Mouse (Mus musculus) frontal cortex, adult (tissue): ENCODE measurements around the gene Rpa2.
"Not testable (repeated sequence)": the region's sequence is repeated elsewhere in the genome, so short reads cannot be mapped to it uniquely, and the experiment has no call there.

Source experiments
- ATAC-seq: cut with Nextera tagmentation; 2 replicates; pipeline ENCODE4 v1.9.2; 2017; ENCODE audit warnings: mild to moderate bottlenecking, moderate library complexity, mixed read lengths; ENCODE audit not compliant: low TSS enrichment

The Rpa2 gene

DNA sequence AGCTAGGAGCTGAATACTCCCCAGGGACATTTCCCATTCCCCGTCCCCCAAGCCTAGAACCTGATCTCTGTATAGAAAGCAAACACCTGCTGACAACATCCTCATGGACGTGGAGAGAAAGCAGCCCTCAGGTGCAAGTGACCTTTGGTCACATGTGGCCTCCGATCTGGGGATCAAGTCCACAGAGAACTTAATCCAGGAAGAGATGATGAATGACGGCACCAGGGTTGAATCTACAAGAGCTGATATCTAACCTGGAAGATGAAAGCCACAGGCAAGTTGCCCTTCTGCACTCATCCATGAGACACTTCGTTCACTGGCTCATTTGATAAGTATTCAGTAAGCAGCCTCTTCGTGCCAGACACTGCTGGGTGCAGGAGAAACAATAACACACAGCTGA lies 5.5 kb upstream of the Rpa2 start:
- no peak for ATAC-seq

GRCm38 (mm10) chr4:132763125-132763524 lies 5.0 kb upstream of the Rpa2 start:
- ATAC-seq = not testable (repeated sequence)

DNA sequence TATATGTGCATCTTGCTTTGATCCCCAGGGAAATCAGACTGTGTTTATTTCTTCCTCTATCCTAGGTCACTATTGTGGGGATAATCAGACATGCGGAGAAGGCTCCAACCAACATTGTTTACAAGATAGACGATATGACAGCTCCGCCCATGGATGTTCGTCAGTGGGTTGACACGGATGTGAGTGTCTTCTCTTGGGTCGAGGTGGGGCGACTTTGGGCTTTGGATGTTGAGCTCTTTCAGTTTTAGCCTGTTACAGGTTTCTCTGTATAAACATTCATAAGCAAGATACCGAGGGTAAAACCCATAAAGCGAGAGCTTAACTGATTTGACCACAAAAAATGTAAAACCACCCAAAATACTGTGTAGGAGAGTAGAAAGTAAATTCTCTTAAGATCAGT lies 3.6 kb downstream of the Rpa2 start:
- no peak for ATAC-seq

DNA sequence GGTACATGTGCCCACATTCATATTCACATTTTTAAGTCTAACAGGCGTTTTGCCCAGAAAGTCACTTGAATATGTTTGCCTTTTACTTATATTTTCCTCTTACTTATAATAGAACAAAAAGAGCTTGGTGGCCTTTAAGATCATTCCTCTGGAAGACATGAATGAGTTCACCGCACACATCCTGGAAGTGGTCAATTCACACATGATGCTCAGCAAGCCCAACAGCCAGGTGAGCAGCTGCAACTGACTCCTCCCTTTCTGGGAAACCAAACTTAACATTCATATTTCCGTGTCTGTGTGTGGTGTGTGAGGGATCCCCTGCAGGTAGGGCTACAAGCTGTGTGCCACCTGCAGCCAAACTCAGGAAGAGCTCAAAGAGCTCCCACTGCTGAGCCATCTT lies 6.8 kb downstream of the Rpa2 start:
- no peak for ATAC-seq

- ATAC-seq = peak; percentile 72; the same call in 1 of the 2 replicates
Measured at GRCm38 (mm10) chr4:132776764-132777163, 8.6 kb downstream of the Rpa2 start.

DNA sequence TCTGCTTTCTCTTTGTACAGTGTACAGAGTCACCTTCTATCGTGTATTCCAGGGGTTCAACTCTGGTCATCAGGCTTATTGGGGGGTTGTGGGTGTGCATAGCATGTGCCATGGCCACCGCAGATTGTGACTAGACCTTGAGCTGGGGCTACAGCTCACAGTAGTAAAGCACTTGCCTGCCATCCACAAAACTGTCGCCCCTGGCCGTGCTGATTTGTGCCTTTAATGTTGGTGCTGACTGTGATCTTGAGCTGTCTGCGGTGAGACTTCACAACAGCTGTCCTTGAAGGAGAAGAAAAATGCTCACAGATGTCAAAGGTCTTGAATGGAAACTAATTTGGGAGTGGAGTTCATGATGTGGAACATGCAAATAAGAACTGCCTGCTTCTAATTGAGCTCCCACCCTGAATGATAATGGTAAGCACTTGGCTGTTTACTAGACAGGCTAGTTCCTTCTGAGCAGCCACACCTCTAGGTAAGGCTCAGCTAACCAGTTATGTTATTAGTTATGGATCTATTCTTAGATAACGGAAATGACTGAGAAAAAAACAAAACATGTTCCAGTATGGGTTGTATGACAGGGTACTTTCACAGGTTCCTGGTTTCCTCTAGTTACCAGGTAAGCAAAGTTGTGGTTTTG lies 10.6 kb downstream of the Rpa2 start:
- no peak for ATAC-seq

DNA sequence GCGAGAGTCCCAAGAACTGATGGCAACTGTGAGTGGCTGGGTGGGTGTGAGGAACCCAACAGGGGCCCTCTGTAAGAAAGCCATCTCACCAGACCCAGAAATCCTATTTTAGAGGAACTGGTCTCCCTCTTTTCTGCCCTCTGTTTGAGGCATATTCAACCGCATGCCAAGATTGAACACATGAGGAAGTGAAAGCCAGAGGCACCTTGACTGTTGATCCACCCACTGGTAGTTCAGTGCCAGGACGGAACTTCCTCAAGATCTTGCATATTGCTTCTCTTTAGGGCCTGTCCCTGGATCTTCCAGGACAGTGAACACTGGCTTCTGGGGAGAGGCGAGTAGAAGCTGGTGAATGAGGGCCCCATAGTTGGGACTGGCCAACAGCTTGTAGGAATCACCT lies 12.2 kb downstream of the Rpa2 start:
- ATAC-seq = no peak

- no peak for ATAC-seq
Measured at GRCm38 (mm10) chr4:132783732-132784131, 15.6 kb downstream of the Rpa2 start.

GRCm38 (mm10) chr4:132785228-132785627 lies 17.1 kb downstream of the Rpa2 start:
- no peak for ATAC-seq

GRCm38 (mm10) chr4:132789731-132790130 lies 21.6 kb downstream of the Rpa2 start:
- ATAC-seq = no peak

- not testable (repeated sequence) for ATAC-seq
Measured at GRCm38 (mm10) chr4:132793322-132794004, 25.3 kb downstream of the Rpa2 start.

- ATAC-seq = no peak
Measured at GRCm38 (mm10) chr4:132794028-132794427, 25.9 kb downstream of the Rpa2 start.

- ATAC-seq = no peak
Measured at GRCm38 (mm10) chr4:132794760-132795159, 26.6 kb downstream of the Rpa2 start.

DNA sequence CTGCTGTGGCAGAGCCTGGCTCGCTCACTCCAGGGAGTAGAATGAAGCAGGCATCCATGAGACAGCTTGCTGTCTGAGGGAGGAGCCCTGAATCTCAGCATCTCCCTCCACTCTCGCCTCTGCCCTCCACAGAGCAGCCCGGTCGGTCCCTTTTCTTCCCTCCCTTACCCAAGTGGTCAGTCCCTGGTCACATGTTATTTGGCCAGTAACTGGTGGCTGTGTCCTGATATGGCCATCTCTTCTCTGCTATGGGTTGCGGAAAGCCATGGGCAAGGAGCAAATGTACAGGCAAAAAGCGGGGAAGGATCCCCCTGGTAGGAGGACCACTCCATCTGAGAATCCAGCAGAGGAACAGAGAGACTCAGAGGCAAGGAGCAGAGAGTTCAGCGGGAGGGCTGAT lies 27.0 kb downstream of the Rpa2 start:
- no peak for ATAC-seq

- no peak for ATAC-seq
Measured at GRCm38 (mm10) chr4:132796196-132796886, 28.2 kb downstream of the Rpa2 start, which contains the start of gene Themis2. TSS of gene Themis2 (minus strand) at chr4:132796387.

- no peak for ATAC-seq
Measured at GRCm38 (mm10) chr4:132797461-132797860, 29.3 kb downstream of the Rpa2 start.

DNA sequence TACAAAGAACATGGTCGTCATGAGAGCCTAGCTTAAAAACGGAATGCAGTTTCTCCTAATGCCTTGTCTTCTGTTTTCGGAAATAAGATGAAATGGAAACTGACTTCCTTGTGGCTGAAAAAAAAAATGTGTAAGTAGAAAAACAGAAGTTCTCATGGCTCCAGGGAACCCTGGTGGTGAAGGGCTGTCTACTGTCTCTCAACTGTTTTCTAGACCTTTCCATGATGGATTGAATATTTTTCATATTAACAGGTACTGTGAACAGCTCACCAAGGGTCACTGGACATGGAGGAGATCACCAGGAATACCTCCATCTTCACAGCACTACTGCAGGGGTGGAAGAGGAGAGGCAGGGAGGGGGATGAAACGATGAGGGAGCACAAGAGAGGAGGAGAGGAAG lies 29.9 kb downstream of the Rpa2 start:
- no peak for ATAC-seq

- not testable (repeated sequence) for ATAC-seq
Measured at GRCm38 (mm10) chr4:132798666-132799065, 30.5 kb downstream of the Rpa2 start.

GRCm38 (mm10) chr4:132799845-132800244 lies 31.7 kb downstream of the Rpa2 start:
- ATAC-seq = peak; percentile 85

DNA sequence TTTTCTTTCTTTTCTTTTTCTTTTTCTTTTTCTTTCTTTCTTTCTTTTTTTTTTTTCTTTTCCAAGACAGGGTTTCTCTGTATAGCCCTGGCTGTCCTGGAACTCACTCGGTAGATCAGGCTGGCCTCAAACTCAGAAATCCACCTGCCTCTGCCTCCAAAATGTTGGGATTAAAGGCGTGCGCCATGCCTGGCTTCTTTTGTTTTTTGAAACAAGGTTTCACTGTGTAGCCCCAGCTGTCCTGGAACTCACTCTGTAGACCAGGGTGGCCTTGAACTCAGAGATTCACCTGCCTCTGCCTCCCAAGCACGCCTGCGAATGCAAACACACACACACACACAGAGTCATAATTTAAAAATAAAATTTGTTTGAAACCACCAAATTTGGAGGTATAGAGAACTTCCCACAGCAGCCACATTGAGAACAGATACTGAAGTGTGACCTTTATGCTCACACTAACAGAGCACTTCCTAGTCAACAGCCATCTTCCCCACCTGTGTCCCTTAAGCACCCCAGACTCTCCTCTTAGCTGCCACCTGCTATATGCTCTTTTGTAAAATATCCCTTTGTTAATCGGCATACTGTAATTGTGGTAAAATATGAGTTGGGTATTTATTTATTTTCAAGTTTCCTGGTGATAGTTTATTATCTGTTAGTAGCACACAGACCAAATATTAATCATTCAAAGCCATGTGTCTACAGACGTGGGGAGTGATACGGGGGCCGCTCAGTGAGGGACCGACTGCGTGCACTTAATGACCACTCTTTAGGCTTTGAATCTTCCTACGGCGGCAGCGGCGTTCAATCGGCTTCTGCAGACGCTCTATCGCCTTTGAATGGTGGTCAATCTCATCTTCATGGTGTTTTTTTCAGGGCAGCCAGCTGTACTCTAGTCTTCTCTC lies 33.3 kb downstream of the Rpa2 start:
- no peak for ATAC-seq

DNA sequence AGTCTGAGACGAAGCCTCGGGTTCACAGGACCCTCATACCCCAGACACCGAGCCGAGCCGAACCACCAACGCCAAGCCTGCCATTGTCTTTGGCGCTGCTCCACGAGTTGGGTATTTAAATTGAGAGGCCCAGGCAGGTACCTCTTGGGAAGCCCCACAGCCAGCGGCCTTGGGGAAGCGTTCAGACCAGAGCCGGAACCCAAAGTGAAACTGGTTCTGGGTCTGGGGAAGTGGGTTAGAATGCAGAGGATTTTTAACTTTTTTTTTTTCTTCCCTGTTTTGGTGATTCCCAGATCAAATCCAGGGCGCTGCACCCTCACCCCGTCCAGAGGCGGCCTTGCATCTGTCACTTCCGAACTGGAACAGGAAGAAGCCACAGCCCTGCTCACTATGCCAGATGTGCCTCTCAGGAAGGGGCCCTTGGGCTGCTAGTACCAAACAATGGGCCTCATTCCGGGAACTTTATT lies 34.1 kb downstream of the Rpa2 start:
- no peak for ATAC-seq

DNA sequence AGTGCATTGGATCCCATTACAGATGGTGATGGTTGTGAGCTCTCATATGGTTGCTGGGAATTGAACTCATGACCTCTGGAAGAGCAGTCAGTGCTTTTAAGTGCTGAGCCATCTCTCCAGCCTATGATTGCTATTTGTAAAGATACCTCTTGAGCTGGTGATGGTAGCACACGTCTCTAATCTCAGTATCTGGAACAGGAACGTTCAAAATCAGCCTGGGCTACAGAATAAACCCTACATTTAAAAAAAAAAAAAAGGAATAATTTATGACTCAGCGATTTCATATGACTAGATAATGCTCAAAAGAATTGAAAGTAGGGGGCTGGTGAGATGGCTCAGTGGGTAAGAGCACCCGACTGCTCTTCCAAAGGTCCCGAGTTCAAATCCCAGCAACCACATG lies 35.1 kb downstream of the Rpa2 start:
- ATAC-seq = no peak
